Mouse (Mus musculus): ENCODE measurements around the gene Nup133. TPM values are rescaled to one million over a fixed set of nuclear protein-coding genes. Genes with fewer than 3 reads are reported as not detected.
A peak's percentile ranks its signal among the peaks of the same experiment; 100 is the strongest.

The Nup133 gene
- polyA plus RNA-seq, 1 experiment from 2014 or later, result 38.4 TPM

DNA sequence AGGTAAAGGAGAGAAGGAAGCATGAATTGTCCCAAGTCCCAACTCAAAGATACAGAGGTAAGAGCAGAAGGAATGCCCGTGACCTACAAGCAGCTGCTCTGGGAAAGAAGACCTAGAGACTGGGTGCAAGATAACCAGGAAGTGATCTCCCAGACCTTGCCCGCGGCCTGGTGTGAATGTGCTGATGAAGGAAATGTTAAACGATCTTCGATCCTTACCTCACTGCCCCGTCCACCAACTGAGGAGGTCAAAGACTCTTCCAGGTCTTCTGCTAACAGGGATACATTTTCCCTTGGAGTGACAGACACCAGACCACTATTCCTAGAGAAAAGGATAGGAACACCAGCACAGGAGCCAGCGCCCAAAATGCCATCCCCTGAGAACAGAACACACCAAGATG, 20.0 kb downstream of the Nup133 start:
- Histone ChIP-seq H3K27me3 (ENCODE audit: control insufficient read depth, insufficient read depth, low read length) (no peaks in the 10 kb centered on the region), H3K4me2 (replicated peaks; ENCODE audit: low read depth, low read length) (no peak overlapping the region), H3K27ac (ENCODE audit: low read length) (no peak overlapping the region), H3K36me3 (ENCODE audit: control insufficient read depth, insufficient read depth, low read length) (peaks cover 57% of the 10 kb centered on the region), H3K9me3 (ENCODE audit: control insufficient read depth, low read depth, low read length) (no peaks in the 10 kb centered on the region), H3K4me3 (ENCODE audit: low read depth, low read length) (no peak overlapping the region), H3K4me1 (ENCODE audit: control insufficient read depth, insufficient read depth, low read length) (no peaks in the 10 kb centered on the region), H3K9ac (replicated peaks; ENCODE audit: low read depth, low read length) (no peak overlapping the region)
- no peak for ATAC-seq (ENCODE audit: insufficient number of reproducible peaks, insufficient read depth, low FRiP score, low read depth)
- WGBS, result 95% methylated on average over 7 of the region's 7 CpGs

GRCm38 (mm10) chr8:123925671-123926070, 23.4 kb downstream of the Nup133 start:
- Histone ChIP-seq H3K27ac (ENCODE audit: low read length) (no peak overlapping the region), H3K4me3 (ENCODE audit: low read depth, low read length) (no peak overlapping the region), H3K4me1 (ENCODE audit: control insufficient read depth, insufficient read depth, low read length) (no peaks in the 10 kb centered on the region), H3K9ac (replicated peaks; ENCODE audit: low read depth, low read length) (no peak overlapping the region), H3K9me3 (ENCODE audit: control insufficient read depth, low read depth, low read length) (no peaks in the 10 kb centered on the region), H3K27me3 (ENCODE audit: control insufficient read depth, insufficient read depth, low read length) (no peaks in the 10 kb centered on the region), H3K36me3 (ENCODE audit: control insufficient read depth, insufficient read depth, low read length) (peaks cover 65% of the 10 kb centered on the region), H3K4me2 (replicated peaks; ENCODE audit: low read depth, low read length) (no peak overlapping the region)
- no peak for ATAC-seq (ENCODE audit: insufficient number of reproducible peaks, insufficient read depth, low FRiP score, low read depth)
- WGBS, result 91% methylated on average over 3 of the region's 3 CpGs

- Histone ChIP-seq H3K27me3 (ENCODE audit: control insufficient read depth, insufficient read depth, low read length) (no peaks in the 10 kb centered on the region), H3K9me3 (ENCODE audit: control insufficient read depth, low read depth, low read length) (no peaks in the 10 kb centered on the region), H3K9ac (replicated peaks; ENCODE audit: low read depth, low read length) (no peak overlapping the region), H3K4me1 (ENCODE audit: control insufficient read depth, insufficient read depth, low read length) (no peaks in the 10 kb centered on the region), H3K4me3 (ENCODE audit: low read depth, low read length) (no peak overlapping the region), H3K36me3 (ENCODE audit: control insufficient read depth, insufficient read depth, low read length) (peaks cover 66% of the 10 kb centered on the region), H3K27ac (ENCODE audit: low read length) (no peak overlapping the region), H3K4me2 (replicated peaks; ENCODE audit: low read depth, low read length) (no peak overlapping the region)
- ATAC-seq (ENCODE audit: insufficient number of reproducible peaks, insufficient read depth, low FRiP score, low read depth), result peak; percentile 53
- WGBS, result 14% methylated on average over 2 of the region's 2 CpGs
Observed at GRCm38 (mm10) chr8:123924719-123925118, 24.3 kb downstream of the Nup133 start.

DNA sequence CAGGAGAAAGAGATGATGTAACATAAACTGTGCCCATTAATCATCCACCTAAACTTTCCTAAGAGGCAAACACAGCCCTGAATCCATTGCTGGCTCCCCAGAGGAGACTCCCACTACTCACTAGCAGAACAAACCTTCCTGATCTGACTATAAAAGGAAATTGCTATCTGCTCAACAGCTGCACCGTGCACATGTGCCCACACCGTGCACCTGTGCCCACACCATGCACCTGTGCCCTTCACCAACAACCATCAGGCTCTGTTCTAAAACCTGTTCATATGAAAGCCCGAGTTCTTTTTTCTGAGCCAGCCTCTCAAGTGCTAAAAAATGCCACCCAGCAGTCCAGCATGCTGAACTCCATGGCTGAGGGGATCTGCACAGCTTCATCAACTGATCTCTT, 34.4 kb downstream of the Nup133 start:
- H3K9me3 ChIP-seq (ENCODE audit: control insufficient read depth, low read depth, low read length), result no peaks in the 10 kb centered on the region
- H3K27me3 ChIP-seq (ENCODE audit: control insufficient read depth, insufficient read depth, low read length), result no peaks in the 10 kb centered on the region
- ATAC-seq (ENCODE audit: insufficient number of reproducible peaks, insufficient read depth, low FRiP score, low read depth), result no peak
- no peak overlapping the region for H3K27ac ChIP-seq (ENCODE audit: low read length)
- H3K4me2 ChIP-seq (replicated peaks; ENCODE audit: low read depth, low read length), result no peak overlapping the region
- WGBS, result 96% methylated on average over 3 of the region's 3 CpGs
- no peak overlapping the region for H3K4me3 ChIP-seq (ENCODE audit: low read depth, low read length)
- H3K9ac ChIP-seq (replicated peaks; ENCODE audit: low read depth, low read length), result no peak overlapping the region
- peaks cover 66% of the 10 kb centered on the region for H3K36me3 ChIP-seq (ENCODE audit: control insufficient read depth, insufficient read depth, low read length)
- H3K4me1 ChIP-seq (ENCODE audit: control insufficient read depth, insufficient read depth, low read length), result no peaks in the 10 kb centered on the region

DNA sequence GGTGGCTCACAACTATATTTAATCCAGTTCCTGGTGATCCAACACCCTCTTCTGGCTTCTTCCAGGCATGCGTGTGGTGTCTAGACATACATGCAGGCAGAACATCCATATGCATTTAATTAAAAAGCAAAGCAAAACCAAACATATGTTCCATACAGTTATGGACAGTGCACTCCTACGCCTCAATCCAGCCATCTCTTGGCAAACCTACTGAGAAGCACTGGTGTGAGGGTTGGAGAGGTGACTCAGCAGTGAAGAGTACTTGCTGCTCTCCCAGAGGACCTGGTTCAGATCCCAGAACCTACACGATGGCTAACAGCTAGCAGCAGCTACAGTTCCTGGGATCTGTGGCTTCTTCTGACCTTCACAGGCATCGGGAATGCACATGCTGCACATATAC, 36.8 kb downstream of the Nup133 start:
- H3K36me3 ChIP-seq (ENCODE audit: control insufficient read depth, insufficient read depth, low read length), result peaks cover 65% of the 10 kb centered on the region
- no peak for ATAC-seq (ENCODE audit: insufficient number of reproducible peaks, insufficient read depth, low FRiP score, low read depth)
- H3K9me3 ChIP-seq (ENCODE audit: control insufficient read depth, low read depth, low read length), result no peaks in the 10 kb centered on the region
- WGBS, result 93% methylated on average over 4 of the region's 4 CpGs
- H3K9ac ChIP-seq (replicated peaks; ENCODE audit: low read depth, low read length), result no peak overlapping the region
- no peak overlapping the region for H3K27ac ChIP-seq (ENCODE audit: low read length)
- H3K4me3 ChIP-seq (ENCODE audit: low read depth, low read length), result no peak overlapping the region
- H3K27me3 ChIP-seq (ENCODE audit: control insufficient read depth, insufficient read depth, low read length), result no peaks in the 10 kb centered on the region
- H3K4me2 ChIP-seq (replicated peaks; ENCODE audit: low read depth, low read length), result no peak overlapping the region
- no peaks in the 10 kb centered on the region for H3K4me1 ChIP-seq (ENCODE audit: control insufficient read depth, insufficient read depth, low read length)

DNA sequence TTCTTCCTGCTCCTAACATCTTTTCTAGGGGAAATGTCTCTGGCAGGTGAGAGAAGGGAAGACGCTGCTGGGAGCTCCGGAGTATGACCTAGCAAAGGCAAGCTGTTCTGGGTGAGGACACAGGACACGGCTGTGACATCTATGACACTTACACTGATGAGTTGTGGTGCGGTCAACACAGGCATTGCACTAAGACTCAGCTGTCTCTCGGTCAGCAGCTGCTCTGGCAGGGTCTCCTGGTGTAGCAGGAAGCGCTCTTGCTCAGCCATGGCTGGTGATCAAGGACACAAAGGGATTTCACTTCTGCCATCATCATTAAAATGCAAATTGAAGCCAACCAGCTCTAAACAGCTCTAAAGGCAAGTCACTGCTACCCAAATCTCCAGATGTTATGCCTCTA, 41.5 kb downstream of the Nup133 start:
- ATAC-seq (ENCODE audit: insufficient number of reproducible peaks, insufficient read depth, low FRiP score, low read depth), result no peak
- 92% methylated on average over 6 of the region's 6 CpGs for WGBS
- H3K36me3 ChIP-seq (ENCODE audit: control insufficient read depth, insufficient read depth, low read length), result peaks cover 68% of the 10 kb centered on the region
- no peak overlapping the region for H3K4me3 ChIP-seq (ENCODE audit: low read depth, low read length)
- H3K9ac ChIP-seq (replicated peaks; ENCODE audit: low read depth, low read length), result no peak overlapping the region
- H3K27me3 ChIP-seq (ENCODE audit: control insufficient read depth, insufficient read depth, low read length), result no peaks in the 10 kb centered on the region
- no peaks in the 10 kb centered on the region for H3K9me3 ChIP-seq (ENCODE audit: control insufficient read depth, low read depth, low read length)
- no peaks in the 10 kb centered on the region for H3K4me1 ChIP-seq (ENCODE audit: control insufficient read depth, insufficient read depth, low read length)
- no peak overlapping the region for H3K27ac ChIP-seq (ENCODE audit: low read length)
- no peak overlapping the region for H3K4me2 ChIP-seq (replicated peaks; ENCODE audit: low read depth, low read length)

- ATAC-seq (ENCODE audit: insufficient number of reproducible peaks, insufficient read depth, low FRiP score, low read depth), result no peak
- H3K36me3 ChIP-seq (ENCODE audit: control insufficient read depth, insufficient read depth, low read length), result peaks cover 47% of the 10 kb centered on the region
- no peak overlapping the region for H3K9ac ChIP-seq (replicated peaks; ENCODE audit: low read depth, low read length)
- 81% methylated on average over 7 of the region's 7 CpGs for WGBS
- H3K4me3 ChIP-seq (ENCODE audit: low read depth, low read length), result no peak overlapping the region
- H3K4me2 ChIP-seq (replicated peaks; ENCODE audit: low read depth, low read length), result no peak overlapping the region
- no peaks in the 10 kb centered on the region for H3K4me1 ChIP-seq (ENCODE audit: control insufficient read depth, insufficient read depth, low read length)
- H3K27ac ChIP-seq (ENCODE audit: low read length), result no peak overlapping the region
- no peaks in the 10 kb centered on the region for H3K27me3 ChIP-seq (ENCODE audit: control insufficient read depth, insufficient read depth, low read length)
- H3K9me3 ChIP-seq (ENCODE audit: control insufficient read depth, low read depth, low read length), result no peaks in the 10 kb centered on the region
Observed at GRCm38 (mm10) chr8:123902653-123903052, 46.4 kb downstream of the Nup133 start.

DNA sequence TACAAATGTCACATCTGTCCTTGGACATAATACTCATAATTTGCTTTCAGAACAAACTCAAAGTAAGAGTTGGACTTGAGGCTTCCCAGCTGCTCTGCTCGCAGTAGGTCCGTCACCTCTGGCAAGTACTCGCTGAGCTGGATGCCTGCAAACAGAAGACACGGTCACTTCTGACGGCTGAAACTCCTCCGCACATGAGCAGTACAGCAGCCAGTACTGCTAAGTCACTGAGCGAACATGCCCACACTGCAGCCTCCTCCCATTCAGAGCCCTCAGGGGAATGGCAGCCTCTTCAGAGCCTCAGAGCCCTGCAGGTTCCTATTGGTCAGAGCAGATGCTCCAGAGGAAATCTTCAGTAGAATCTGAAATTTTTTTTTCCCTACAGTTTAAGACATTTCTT, 49.7 kb downstream of the Nup133 start:
- no peak overlapping the region for H3K4me3 ChIP-seq (ENCODE audit: low read depth, low read length)
- H3K36me3 ChIP-seq (ENCODE audit: control insufficient read depth, insufficient read depth, low read length), result peaks cover 29% of the 10 kb centered on the region
- no peaks in the 10 kb centered on the region for H3K4me1 ChIP-seq (ENCODE audit: control insufficient read depth, insufficient read depth, low read length)
- peaks cover 9% of the 10 kb centered on the region; the same call in 1 of the 2 replicates for H3K27me3 ChIP-seq (ENCODE audit: control insufficient read depth, insufficient read depth, low read length)
- H3K9ac ChIP-seq (replicated peaks; ENCODE audit: low read depth, low read length), result no peak overlapping the region
- no peak overlapping the region for H3K27ac ChIP-seq (ENCODE audit: low read length)
- H3K9me3 ChIP-seq (ENCODE audit: control insufficient read depth, low read depth, low read length), result no peaks in the 10 kb centered on the region
- H3K4me2 ChIP-seq (replicated peaks; ENCODE audit: low read depth, low read length), result no peak overlapping the region
- ATAC-seq (ENCODE audit: insufficient number of reproducible peaks, insufficient read depth, low FRiP score, low read depth), result no peak
- WGBS, result 79% methylated on average over 7 of the region's 7 CpGs

GRCm38 (mm10) chr8:123898576-123898975, 50.5 kb downstream of the Nup133 start:
- Histone ChIP-seq H3K27ac (ENCODE audit: low read length) (no peak overlapping the region), H3K4me2 (replicated peaks; ENCODE audit: low read depth, low read length) (no peak overlapping the region), H3K4me1 (ENCODE audit: control insufficient read depth, insufficient read depth, low read length) (no peaks in the 10 kb centered on the region), H3K9me3 (ENCODE audit: control insufficient read depth, low read depth, low read length) (no peaks in the 10 kb centered on the region), H3K9ac (replicated peaks; ENCODE audit: low read depth, low read length) (no peak overlapping the region), H3K27me3 (ENCODE audit: control insufficient read depth, insufficient read depth, low read length) (peaks cover 17% of the 10 kb centered on the region; the same call in 1 of the 2 replicates), H3K36me3 (ENCODE audit: control insufficient read depth, insufficient read depth, low read length) (peaks cover 21% of the 10 kb centered on the region), H3K4me3 (ENCODE audit: low read depth, low read length) (no peak overlapping the region)
- no peak for ATAC-seq (ENCODE audit: insufficient number of reproducible peaks, insufficient read depth, low FRiP score, low read depth)
- WGBS, result 84% methylated on average over 5 of the region's 5 CpGs
